Mouse (Mus musculus) spleen, adult 2 months (tissue): ENCODE results near the gene Fcgrt.

Source experiments
- CTCF ChIP-seq: fragments of 200-500 bp; IDR thresholded peaks from 2 replicates; pipeline ENCODE4 v1.5.1; 2011; ENCODE audit warnings: mild to moderate bottlenecking, inconsistent platforms; ENCODE audit not compliant: insufficient read depth, insufficient read length, insufficient replicate concordance; ENCODE audit errors: extremely low read depth
- POLR2A ChIP-seq: fragments of 200-500 bp; IDR thresholded peaks from 2 replicates; pipeline ENCODE4 v1.6.1; 2011; ENCODE audit warnings: low read depth, low read length, inconsistent platforms

- no peak for TF ChIP-seq CTCF
- TF ChIP-seq POLR2A = no peak
These were observed 44.2 kb upstream of the Fcgrt start for GRCm38 (mm10) chr7:45147899-45148298.
